Mouse (Mus musculus) erythroblast, embryonic 14.5 days (primary cell): Measurements from ENCODE around the gene Tecr. TPM values are rescaled to one million over a fixed set of nuclear protein-coding genes. Genes with fewer than 3 reads are reported as not detected.
"Not testable (repeated sequence)": the region's sequence is repeated elsewhere in the genome, so short reads cannot be mapped to it uniquely, and the experiment has no call there.

ENCODE experiments used
- H3K27me3 ChIP-seq: 2 replicates; pipeline ENCODE4 v1.6.1; 2012; ENCODE audit warnings: inconsistent platforms; ENCODE audit not compliant: control insufficient read depth
- H3K36me3 ChIP-seq: 2 replicates; pipeline ENCODE4 v1.6.1; 2012; ENCODE audit warnings: mild to moderate bottlenecking, inconsistent platforms; ENCODE audit not compliant: control insufficient read depth
- H3K4me1 ChIP-seq: 2 replicates; pipeline ENCODE4 v1.6.1; 2012; ENCODE audit warnings: inconsistent platforms; ENCODE audit not compliant: control insufficient read depth
- H3K4me3 ChIP-seq: replicated peaks from 2 replicates; pipeline ENCODE3; 2012; ENCODE audit warnings: moderate library complexity, mild to moderate bottlenecking, inconsistent platforms
- H3K9me3 ChIP-seq: 2 replicates; pipeline ENCODE4 v1.6.1; 2012; ENCODE audit warnings: low read length, inconsistent platforms, mixed read lengths; ENCODE audit not compliant: control insufficient read depth
- GATA1 ChIP-seq: IDR thresholded peaks from 2 replicates; pipeline ENCODE4 v1.6.1; 2012; ENCODE audit warnings: low read length, inconsistent platforms, mixed read lengths
- TAL1 ChIP-seq: IDR thresholded peaks from 3 replicates; pipeline ENCODE4 v1.6.1; 2012; ENCODE audit warnings: low read length, inconsistent platforms, mixed read lengths
- polyA plus RNA-seq: library from polyadenylated mRNA; stranded (reverse); fragments of >175 nt; gene quantifications from 2 replicates; pipeline ENCODE4 v1.2.3, GENCODE M21; 2012

Tecr gene
- polyA plus RNA-seq, 1 experiment: 33.6 TPM

DNA sequence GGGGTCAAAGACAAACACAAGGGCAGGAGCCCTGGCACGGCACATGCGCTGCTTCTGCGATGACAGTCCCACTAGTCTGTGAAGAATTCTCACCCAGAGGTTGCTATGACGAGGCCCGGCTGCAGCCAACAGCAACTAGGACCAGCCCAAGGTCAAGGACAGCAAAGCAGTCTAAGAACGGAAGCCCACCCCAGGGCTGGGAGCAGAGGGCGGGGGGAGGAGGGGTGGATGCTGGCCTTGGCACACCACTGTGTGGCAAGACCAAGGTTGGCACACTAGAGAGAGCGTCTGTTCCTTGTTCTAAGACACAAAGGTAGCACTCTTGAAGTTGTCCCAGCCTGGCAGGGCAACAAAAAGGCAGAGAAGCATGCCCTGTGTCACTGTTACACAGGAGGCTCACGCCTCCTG is 30.4 kb downstream of the Tecr start:
- peaks cover 36% of the 10 kb centered on the region for H3K4me1 ChIP-seq
- H3K4me3 ChIP-seq: no peak overlapping the region
- TF ChIP-seq TAL1: no peak
- no peak for TF ChIP-seq GATA1
- no peaks in the 10 kb centered on the region for H3K27me3 ChIP-seq
- no peaks in the 10 kb centered on the region for H3K9me3 ChIP-seq
- H3K36me3 ChIP-seq: peaks cover 55% of the 10 kb centered on the region

DNA sequence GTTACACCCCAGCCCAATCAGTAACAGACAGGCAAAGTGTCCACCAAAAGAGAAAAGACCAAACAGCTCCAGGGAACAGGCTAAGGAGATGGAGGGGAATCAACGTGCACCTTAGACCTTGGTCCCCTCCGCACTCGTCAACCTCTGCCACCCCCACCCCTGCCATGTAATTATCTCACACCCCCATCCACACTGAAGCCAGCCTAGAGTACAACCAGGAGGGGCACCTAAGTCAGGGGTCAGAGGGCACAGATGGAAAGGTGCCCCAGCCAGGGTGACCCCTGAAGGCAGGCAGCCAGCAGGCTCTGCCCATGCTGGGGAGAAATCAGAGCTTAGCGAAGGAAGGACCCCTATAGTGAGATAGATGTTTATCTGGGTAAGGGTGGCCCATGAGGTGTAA is 30.9 kb downstream of the Tecr start:
- Histone ChIP-seq H3K36me3 (peaks cover 56% of the 10 kb centered on the region), H3K9me3 (no peaks in the 10 kb centered on the region), H3K4me1 (peaks cover 32% of the 10 kb centered on the region), H3K27me3 (no peaks in the 10 kb centered on the region), H3K4me3 (no peak overlapping the region)
- TF ChIP-seq GATA1 (no peak), TAL1 (no peak)

DNA sequence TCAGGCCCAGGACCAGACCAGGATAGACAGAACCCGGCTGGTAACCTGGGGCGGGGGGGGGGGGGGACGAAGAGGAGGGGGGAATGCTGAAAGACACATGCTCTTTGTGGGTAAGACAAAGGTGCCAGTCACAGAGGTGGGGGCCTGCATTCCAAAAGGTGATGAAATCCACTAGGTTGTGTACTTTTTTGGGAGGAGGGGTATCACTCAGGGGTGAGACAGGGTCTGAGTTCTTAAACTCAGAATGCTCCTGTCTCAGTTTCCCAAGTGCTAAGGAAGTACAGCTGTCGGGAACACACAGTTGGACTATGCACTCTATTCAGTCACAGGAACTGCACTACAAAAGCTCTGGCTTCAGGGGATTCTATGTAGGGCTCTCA is 31.3 kb downstream of the Tecr start:
- H3K36me3 ChIP-seq: peaks cover 60% of the 10 kb centered on the region
- no peaks in the 10 kb centered on the region for H3K9me3 ChIP-seq
- no peak for TF ChIP-seq GATA1
- peaks cover 31% of the 10 kb centered on the region for H3K4me1 ChIP-seq
- H3K27me3 ChIP-seq: no peaks in the 10 kb centered on the region
- no peak overlapping the region for H3K4me3 ChIP-seq

DNA sequence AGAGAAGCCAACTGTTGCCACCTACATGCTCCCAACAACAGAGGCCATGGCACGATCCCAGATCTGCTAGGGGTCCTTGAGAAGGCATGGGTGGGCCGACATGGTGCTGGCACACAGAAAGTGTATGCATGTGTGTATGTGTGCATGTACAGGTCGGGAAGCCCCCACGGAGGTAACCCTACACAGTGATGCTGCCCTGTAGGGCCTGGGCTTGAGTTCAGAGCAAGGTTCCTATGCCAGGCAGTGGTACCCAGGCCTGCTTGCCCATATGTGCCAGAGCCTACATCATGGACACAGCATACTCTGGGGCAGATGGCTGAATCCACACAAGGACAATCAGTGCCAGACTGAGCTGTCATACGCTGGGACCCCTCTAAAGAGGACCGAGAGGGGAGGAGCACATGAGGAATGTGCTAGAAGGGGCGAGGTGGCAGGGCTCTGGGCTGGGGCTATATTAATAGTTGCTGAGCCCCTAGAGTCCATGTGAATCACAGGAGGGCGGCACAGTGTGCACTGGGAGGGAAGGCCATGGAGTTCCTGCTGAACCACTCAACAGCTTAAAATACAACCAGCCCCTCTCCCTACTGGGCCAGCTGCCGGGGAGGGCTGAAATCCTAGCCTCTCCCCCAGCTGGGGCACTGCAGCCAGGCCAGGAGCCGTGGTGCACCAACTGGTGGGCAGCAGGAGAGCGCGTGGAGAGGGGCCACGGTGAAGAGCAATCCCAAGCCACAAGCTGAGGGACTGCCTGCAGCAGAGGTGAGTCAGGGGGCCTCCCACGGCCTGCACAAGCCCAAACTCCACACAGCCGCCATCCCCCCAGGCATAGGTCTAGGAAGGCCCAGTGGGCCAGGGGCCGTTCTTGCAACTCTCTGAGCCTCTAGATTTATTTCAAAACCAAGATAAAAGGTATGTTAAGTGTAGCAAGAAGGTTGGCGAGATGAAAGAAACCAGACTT is 31.9 kb downstream of the Tecr start:
- Histone ChIP-seq H3K4me3 (no peak overlapping the region), H3K4me1 (peaks cover 29% of the 10 kb centered on the region), H3K27me3 (no peaks in the 10 kb centered on the region), H3K9me3 (no peaks in the 10 kb centered on the region), H3K36me3 (peaks cover 64% of the 10 kb centered on the region)
- no peak for TF ChIP-seq TAL1
- no peak for TF ChIP-seq GATA1

DNA sequence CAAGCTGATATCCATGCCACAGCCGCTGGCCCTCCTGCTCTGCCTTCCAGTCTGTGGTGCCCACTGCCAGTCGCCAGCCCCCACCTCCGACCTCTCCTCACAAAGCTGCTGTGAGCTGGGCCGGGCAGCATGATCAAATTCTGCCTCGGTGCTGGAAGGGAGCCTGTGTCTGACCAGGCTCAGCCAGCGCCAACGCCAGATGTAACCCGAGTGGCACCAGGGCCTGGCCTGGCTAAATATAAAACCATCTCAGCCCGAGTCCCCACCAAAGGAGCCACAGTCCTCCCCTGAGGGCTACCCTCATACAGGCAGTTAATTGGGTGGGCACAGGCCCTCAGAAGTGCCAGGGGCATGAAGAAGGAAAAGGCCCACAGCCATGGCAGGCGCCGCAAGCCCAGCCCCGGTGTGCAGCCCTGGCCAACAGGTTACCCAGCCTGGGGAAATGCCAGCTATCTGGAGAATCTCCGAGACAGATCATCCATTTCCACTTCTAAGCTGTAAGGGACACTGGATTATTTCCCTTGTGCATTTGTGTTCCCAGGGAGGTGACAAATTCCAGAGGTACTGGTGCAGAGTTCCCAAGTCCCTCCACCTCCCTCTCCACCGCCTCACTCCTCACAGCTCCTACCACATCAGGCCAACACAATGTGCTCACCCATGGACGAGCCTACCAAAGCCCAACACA is 33.0 kb downstream of the Tecr start:
- Histone ChIP-seq H3K4me1 (peaks cover 24% of the 10 kb centered on the region), H3K9me3 (no peaks in the 10 kb centered on the region), H3K36me3 (peaks cover 64% of the 10 kb centered on the region), H3K4me3 (no peak overlapping the region), H3K27me3 (no peaks in the 10 kb centered on the region)
- TF ChIP-seq GATA1: no peak
- no peak for TF ChIP-seq TAL1

DNA sequence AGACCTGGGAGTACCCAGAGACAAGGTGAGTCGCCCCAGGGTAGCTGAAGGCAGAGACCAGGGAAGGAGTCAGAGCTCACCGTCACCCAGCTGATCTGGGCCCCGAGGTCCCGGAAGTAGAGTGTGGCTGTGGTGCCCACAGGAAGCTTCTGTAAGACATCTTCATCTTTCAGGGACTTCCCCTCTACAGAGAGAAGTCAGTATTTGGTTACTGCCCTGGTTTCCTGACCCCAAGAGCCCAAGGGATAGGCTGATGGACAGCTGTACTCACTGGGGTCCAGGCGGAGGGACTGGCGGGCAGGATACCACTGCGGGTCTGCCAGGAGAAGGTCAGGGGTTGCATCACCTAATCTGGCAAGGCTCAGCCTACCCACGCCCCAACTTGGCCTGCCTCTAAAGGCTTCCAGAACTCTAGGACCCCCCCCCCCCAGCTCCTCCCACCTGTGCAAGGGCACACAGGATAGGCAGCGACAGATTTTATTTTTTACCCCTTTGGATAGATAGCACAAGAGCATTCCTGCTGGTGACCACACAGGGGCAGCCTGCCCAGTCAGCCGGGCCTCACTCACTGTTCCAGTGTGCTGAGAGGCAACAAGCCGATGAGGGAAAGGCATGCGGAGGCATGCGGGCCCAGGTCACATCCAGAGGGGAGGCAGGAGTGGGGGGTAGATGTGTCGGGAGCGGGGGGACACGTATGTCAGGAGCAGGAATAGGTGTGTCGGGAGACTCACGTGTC is 34.5 kb downstream of the Tecr start:
- Histone ChIP-seq H3K4me3 (no peak overlapping the region), H3K36me3 (peaks cover 72% of the 10 kb centered on the region), H3K27me3 (no peaks in the 10 kb centered on the region), H3K9me3 (no peaks in the 10 kb centered on the region), H3K4me1 (peaks cover 29% of the 10 kb centered on the region)
- no peak for TF ChIP-seq TAL1
- TF ChIP-seq GATA1: no peak

DNA sequence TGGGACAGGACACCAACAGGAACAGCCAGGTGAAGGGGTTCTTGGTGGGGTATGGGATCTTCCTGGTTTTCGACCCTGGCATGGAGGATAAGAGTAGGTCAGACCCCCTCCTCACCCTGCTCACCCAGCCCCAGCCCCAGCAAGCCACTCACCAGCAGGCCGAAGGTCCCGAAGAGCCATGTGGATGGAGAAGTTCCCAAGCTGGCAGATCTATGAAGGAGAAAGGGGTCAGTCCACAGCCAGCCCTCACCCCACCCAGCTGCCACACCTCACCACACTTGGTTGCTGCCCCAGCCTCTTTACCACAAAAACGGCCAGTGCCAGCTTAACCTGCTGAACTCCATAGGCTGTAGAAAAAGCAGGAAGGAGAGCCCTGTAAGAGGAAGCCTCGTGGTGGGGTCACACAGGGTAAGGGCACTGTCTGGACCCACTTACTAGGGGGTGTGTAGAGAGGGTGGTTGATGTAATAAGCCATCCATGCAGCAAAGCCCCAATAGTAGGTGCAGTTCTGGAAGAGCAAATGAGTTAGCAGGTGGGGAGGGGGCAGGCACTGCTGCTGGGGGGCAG is 35.4 kb downstream of the Tecr start:
- no peak overlapping the region for H3K4me3 ChIP-seq
- TF ChIP-seq GATA1: no peak
- TF ChIP-seq TAL1: no peak
- H3K36me3 ChIP-seq: peaks cover 73% of the 10 kb centered on the region
- H3K27me3 ChIP-seq: no peaks in the 10 kb centered on the region
- no peaks in the 10 kb centered on the region for H3K9me3 ChIP-seq
- H3K4me1 ChIP-seq: peaks cover 36% of the 10 kb centered on the region

DNA sequence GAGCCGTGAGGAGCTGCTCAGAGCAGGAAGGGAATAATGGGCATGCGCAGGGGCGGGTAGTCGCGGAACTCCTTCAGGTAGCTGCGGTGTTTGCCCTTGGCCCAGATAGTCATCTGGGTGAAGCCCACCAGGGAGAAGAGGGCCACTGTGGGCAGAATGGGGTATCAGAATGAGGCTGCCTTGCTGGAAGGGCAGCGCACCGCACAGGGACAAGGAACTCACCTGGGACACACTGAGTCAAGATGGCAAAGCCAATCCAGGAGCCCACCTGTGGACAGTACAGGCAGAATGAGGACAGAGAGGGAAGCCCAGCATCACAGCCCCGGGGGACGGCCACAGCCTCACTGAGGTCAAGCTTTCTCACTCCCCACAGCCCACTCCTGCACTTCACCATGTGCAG is 36.0 kb downstream of the Tecr start:
- peaks cover 73% of the 10 kb centered on the region for H3K36me3 ChIP-seq
- TF ChIP-seq TAL1 (no peak), GATA1 (no peak)
- H3K4me3 ChIP-seq: no peak overlapping the region
- H3K9me3 ChIP-seq: no peaks in the 10 kb centered on the region
- peaks cover 36% of the 10 kb centered on the region for H3K4me1 ChIP-seq
- no peaks in the 10 kb centered on the region for H3K27me3 ChIP-seq

DNA sequence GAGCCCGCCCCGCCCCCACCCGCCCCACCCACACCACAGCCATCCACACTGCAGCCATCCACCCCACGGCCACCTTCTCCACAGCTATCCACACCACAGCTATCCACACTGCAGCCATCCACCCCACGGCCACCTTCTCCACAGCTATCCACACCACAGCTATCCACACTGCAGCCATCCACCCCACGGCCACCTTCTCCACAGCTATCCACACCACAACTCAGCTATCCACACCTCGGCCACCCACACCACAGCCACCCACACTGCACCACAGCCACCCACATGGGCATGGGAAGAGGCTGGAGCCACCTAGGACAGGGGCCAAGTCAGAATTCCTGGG is 36.8 kb downstream of the Tecr start:
- peaks cover 71% of the 10 kb centered on the region for H3K36me3 ChIP-seq
- not testable (repeated sequence) for H3K4me3 ChIP-seq, H3K9me3 ChIP-seq, H3K27me3 ChIP-seq
- H3K4me1 ChIP-seq: peaks cover 42% of the 10 kb centered on the region
